Mouse (Mus musculus): ENCODE measurements around the gene Olfr618. TPM values are rescaled to one million over a fixed set of nuclear protein-coding genes. Genes with fewer than 3 reads are reported as not detected.
"Not testable (repeated sequence)": the region's sequence is repeated elsewhere in the genome, so short reads cannot be mapped to it uniquely, and the experiment has no call there.

Gene Olfr618
- not detected in 2 replicates for polyA plus RNA-seq (2015; fragmentation: Nextera tagmentation; extraction: Ambion mirVana)

DNA sequence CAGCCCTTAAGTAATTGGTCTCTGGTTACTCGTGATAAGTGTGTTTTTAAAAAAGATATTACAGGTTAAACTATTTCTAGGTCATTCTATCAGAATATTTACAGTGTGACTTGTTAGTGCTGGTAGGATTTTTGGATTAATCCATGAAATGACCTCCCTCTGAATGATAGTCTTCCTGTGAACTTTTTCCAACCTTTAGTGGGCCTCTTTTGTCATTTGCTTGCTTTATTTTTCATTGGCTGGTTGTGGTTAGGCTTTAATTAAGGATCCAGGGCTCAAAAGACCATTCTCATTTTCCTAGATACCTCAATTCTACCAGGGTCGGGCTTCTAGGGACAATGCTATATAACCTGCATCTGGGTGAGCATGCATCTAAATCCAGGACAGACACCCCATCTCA lies at the start of gene Olfr618:
Gene Olfr618, plus strand, starts transcription at position 301 of the 400 bp plus-strand sequence.
- 52% methylated on average over 2 of the region's 2 CpGs for WGBS (ENCODE audit: insufficient replicate concordance)
- ATAC-seq (no peak), DNase-seq (no peak)
- Histone ChIP-seq H3K4me3 (ENCODE audit: low read depth, low read length) (no peak within 1 kb of the TSS), H3K9me3 (ENCODE audit: low read length) (no peaks in the 10 kb centered on the region), H3K4me1 (ENCODE audit: insufficient read depth) (no peaks in the 10 kb centered on the region), H3K27me3 (ENCODE audit: insufficient read depth, low read length) (no peaks in the 10 kb centered on the region), H3K9ac (replicated peaks) (no peak within 1 kb of the TSS), H3K27ac (ENCODE audit: low read depth) (no peak within 1 kb of the TSS), H3K36me3 (replicated peaks; ENCODE audit: insufficient read depth, low read length) (no peaks in the 10 kb centered on the region), H3K4me2 (ENCODE audit: low read depth, low read length) (no peak within 1 kb of the TSS)
- no peak for TF ChIP-seq EP300 (IDR thresholded peaks at IDR 0.05; ENCODE audit: low read depth)
- TF ChIP-seq CTCF (IDR thresholded peaks at IDR 0.05; ENCODE audit: low read depth), result no peak

DNA sequence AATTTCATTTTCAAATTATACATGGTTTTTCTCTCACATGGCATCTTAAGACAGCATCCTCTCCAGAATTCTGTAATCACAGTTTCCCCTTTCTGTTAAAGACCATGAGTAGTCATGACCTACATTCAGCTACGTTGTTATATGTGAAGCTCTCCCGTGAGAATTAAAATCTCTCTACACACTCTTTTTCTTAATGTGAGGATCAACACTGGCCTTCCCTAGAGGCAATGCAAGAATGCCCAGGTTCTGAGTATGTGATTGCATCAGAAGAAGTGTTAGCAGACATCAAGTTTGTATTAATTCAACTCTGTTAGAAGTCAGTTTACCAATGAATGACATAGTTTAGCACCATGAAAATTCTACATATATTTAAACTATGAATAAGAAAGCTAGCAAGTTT lies 47.3 kb upstream of the Olfr618 start, which contains the start of gene Olfr612:
Gene Olfr612, minus strand, starts transcription at position 101 of the 400 bp plus-strand sequence.
- not testable (repeated sequence) for H3K36me3 ChIP-seq (replicated peaks; ENCODE audit: insufficient read depth, low read length); H3K4me2 ChIP-seq (ENCODE audit: low read depth, low read length); H3K4me3 ChIP-seq (ENCODE audit: low read depth, low read length); ATAC-seq; H3K9ac ChIP-seq (replicated peaks); DNase-seq; H3K9me3 ChIP-seq (ENCODE audit: low read length); H3K27me3 ChIP-seq (ENCODE audit: insufficient read depth, low read length); H3K4me1 ChIP-seq (ENCODE audit: insufficient read depth); H3K27ac ChIP-seq (ENCODE audit: low read depth)
- 76% methylated on average over 2 of the region's 2 CpGs for WGBS (ENCODE audit: insufficient replicate concordance)

DNA sequence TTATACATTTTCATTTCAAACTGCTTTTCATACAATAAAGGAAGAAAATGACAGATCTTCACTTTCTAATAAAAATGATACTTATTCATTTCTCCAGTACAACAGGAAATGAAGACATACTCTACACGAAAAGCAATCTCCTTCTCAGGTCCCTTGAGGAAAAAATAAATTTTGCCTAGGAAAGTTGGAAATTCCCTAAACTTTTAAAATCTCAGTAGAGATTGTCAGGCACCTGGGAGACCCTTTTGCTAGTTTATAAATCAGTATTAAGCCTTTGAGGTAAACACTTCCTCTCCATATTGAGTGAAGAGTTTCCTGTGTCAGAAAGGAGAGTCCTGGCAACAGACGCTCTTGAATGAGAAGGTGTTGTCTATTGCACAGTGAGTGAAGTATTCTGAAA lies 42.1 kb upstream of the Olfr618 start, which contains the start of gene Olfr613:
Gene Olfr613, plus strand, starts transcription at position 301 of the 400 bp plus-strand sequence.
- Histone ChIP-seq H3K27me3 (ENCODE audit: insufficient read depth, low read length) (no peaks in the 10 kb centered on the region), H3K4me1 (ENCODE audit: insufficient read depth) (no peaks in the 10 kb centered on the region), H3K27ac (ENCODE audit: low read depth) (no peak within 1 kb of the TSS), H3K4me3 (ENCODE audit: low read depth, low read length) (no peak within 1 kb of the TSS), H3K36me3 (replicated peaks; ENCODE audit: insufficient read depth, low read length) (no peaks in the 10 kb centered on the region), H3K4me2 (ENCODE audit: low read depth, low read length) (no peak within 1 kb of the TSS), H3K9ac (replicated peaks) (no peak within 1 kb of the TSS), H3K9me3 (ENCODE audit: low read length) (no peaks in the 10 kb centered on the region)
- 56% methylated on average over 2 of the region's 2 CpGs for WGBS (ENCODE audit: insufficient replicate concordance)
- ATAC-seq (no peak), DNase-seq (no peak)
- TF ChIP-seq CTCF (IDR thresholded peaks at IDR 0.05; ENCODE audit: low read depth), result no peak
- no peak for TF ChIP-seq EP300 (IDR thresholded peaks at IDR 0.05; ENCODE audit: low read depth)

DNA sequence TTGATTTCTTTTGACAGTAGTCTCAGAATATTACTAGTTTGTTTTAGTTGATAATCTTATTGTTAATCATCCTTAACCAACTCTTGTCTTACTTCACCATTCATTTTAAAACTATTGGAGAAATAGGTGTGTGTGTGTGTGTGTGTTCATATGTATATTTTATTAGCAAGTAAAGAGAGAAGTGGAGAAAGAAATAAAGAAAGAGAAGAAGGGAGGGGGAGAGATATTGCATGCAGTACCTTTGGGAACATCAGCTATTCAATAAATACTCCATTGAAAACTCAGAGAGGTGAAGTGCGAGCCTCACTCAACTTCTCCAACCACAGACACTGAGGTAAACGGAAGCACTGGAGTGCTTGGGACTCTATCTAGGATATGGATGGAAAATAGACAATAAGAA lies 34.1 kb upstream of the Olfr618 start, which contains the start of gene Olfr615:
Gene Olfr615, plus strand, starts transcription at position 301 of the 400 bp plus-strand sequence.
- no peaks in the 10 kb centered on the region for H3K36me3 ChIP-seq (replicated peaks; ENCODE audit: insufficient read depth, low read length)
- H3K4me2 ChIP-seq (ENCODE audit: low read depth, low read length), result no peak within 1 kb of the TSS
- H3K27ac ChIP-seq (ENCODE audit: low read depth), result no peak within 1 kb of the TSS
- TF ChIP-seq CTCF (IDR thresholded peaks at IDR 0.05; ENCODE audit: low read depth) (no peak), EP300 (IDR thresholded peaks at IDR 0.05; ENCODE audit: low read depth) (no peak)
- ATAC-seq (no peak), DNase-seq (no peak)
- WGBS (ENCODE audit: insufficient replicate concordance), result 67% methylated on average over 2 of the region's 2 CpGs
- H3K27me3 ChIP-seq (ENCODE audit: insufficient read depth, low read length), result no peaks in the 10 kb centered on the region
- H3K4me1 ChIP-seq (ENCODE audit: insufficient read depth), result no peaks in the 10 kb centered on the region
- H3K9ac ChIP-seq (replicated peaks), result no peak within 1 kb of the TSS
- H3K9me3 ChIP-seq (ENCODE audit: low read length), result no peaks in the 10 kb centered on the region
- no peak within 1 kb of the TSS for H3K4me3 ChIP-seq (ENCODE audit: low read depth, low read length)

DNA sequence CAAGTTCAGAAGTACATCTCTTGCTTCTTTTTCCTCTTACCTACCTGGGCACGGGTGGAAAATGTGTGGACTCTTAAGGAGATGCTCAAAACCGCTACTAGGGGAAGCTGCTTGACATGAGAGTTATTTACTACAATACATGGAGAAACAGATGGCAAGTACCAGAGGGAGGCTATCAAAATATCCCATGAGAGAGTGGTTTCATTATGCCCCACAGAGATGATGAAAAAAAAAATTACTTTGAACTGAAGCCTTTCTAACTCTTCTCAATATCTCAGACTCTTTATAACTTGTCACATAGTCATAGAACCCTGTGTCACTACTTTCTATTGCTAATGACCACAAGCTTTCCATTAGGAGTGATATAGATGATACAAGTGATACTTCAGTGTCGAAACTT lies 20.9 kb upstream of the Olfr618 start, which contains the start of gene Olfr616:
Gene Olfr616, minus strand, starts transcription at position 101 of the 400 bp plus-strand sequence.
- TF ChIP-seq CTCF (IDR thresholded peaks at IDR 0.05; ENCODE audit: low read depth), result no peak
- TF ChIP-seq EP300 (IDR thresholded peaks at IDR 0.05; ENCODE audit: low read depth), result no peak
- no peak for DNase-seq
- Histone ChIP-seq H3K27ac (ENCODE audit: low read depth) (no peak within 1 kb of the TSS), H3K4me2 (ENCODE audit: low read depth, low read length) (no peak within 1 kb of the TSS), H3K36me3 (replicated peaks; ENCODE audit: insufficient read depth, low read length) (no peaks in the 10 kb centered on the region), H3K9me3 (ENCODE audit: low read length) (no peaks in the 10 kb centered on the region), H3K27me3 (ENCODE audit: insufficient read depth, low read length) (no peaks in the 10 kb centered on the region), H3K4me1 (ENCODE audit: insufficient read depth) (no peaks in the 10 kb centered on the region), H3K4me3 (ENCODE audit: low read depth, low read length) (no peak within 1 kb of the TSS), H3K9ac (replicated peaks) (no peak within 1 kb of the TSS)
- 65% methylated on average over 3 of the region's 3 CpGs for WGBS (ENCODE audit: insufficient replicate concordance)
- ATAC-seq, result no peak

DNA sequence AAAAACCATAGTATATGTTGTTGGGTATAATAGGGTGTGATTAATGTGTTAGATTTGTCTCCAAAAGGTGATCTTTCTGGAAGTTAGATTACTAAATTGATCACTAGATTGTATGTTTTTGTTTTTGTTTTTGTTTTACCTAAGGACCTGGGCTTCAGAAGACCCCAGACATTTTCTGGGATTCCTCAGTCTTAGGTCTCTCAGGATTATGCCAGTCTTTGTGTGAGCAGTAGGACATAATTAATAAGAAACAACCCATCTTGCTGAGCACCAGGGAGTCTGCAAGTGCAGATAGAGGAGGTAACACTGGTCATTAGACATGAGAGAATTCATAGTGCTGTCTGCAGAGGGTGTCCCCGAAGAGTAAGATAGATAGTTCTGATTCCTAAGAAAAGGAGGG lies 17.1 kb upstream of the Olfr618 start, which contains the start of gene Olfr617:
Gene Olfr617, plus strand, starts transcription at position 301 of the 400 bp plus-strand sequence.
- no peaks in the 10 kb centered on the region for H3K27me3 ChIP-seq (ENCODE audit: insufficient read depth, low read length)
- H3K4me2 ChIP-seq (ENCODE audit: low read depth, low read length), result no peak within 1 kb of the TSS
- no peak within 1 kb of the TSS for H3K27ac ChIP-seq (ENCODE audit: low read depth)
- no peaks in the 10 kb centered on the region for H3K4me1 ChIP-seq (ENCODE audit: insufficient read depth)
- no peak for ATAC-seq
- H3K36me3 ChIP-seq (replicated peaks; ENCODE audit: insufficient read depth, low read length), result no peaks in the 10 kb centered on the region
- DNase-seq, result no peak
- no peak within 1 kb of the TSS for H3K4me3 ChIP-seq (ENCODE audit: low read depth, low read length)
- TF ChIP-seq EP300 (IDR thresholded peaks at IDR 0.05; ENCODE audit: low read depth) (no peak), CTCF (IDR thresholded peaks at IDR 0.05; ENCODE audit: low read depth) (no peak)
- no peaks in the 10 kb centered on the region for H3K9me3 ChIP-seq (ENCODE audit: low read length)
- 79% methylated on average over 1 of the region's 1 CpGs for WGBS (ENCODE audit: insufficient replicate concordance)
- H3K9ac ChIP-seq (replicated peaks), result no peak within 1 kb of the TSS

DNA sequence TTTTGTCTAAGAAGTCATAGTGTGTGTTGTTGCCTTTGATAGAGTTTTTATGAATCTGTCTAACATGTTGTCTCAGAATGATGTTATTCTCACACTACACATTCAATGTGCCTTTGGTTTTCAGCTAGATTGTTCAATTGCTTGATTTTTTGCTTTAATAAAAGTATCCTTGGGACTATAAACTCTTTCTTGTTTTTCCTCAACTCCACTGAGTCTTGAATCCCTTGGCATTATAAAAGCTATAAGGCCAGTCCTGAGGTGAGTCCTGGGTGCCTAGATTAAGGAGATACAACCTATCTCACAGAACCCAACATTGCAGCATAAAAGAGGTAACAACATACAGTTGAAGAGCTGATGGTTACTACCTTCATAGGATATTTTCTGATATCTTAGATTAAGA lies 10.4 kb downstream of the Olfr618 start, which contains the start of gene Olfr619:
Gene Olfr619, plus strand, starts transcription at position 301 of the 400 bp plus-strand sequence.
- DNase-seq (no peak), ATAC-seq (no peak)
- H3K9ac ChIP-seq (replicated peaks), result no peak within 1 kb of the TSS
- no peaks in the 10 kb centered on the region for H3K9me3 ChIP-seq (ENCODE audit: low read length)
- H3K4me3 ChIP-seq (ENCODE audit: low read depth, low read length), result no peak within 1 kb of the TSS
- no peaks in the 10 kb centered on the region for H3K4me1 ChIP-seq (ENCODE audit: insufficient read depth)
- H3K27me3 ChIP-seq (ENCODE audit: insufficient read depth, low read length), result no peaks in the 10 kb centered on the region
- no peak within 1 kb of the TSS for H3K27ac ChIP-seq (ENCODE audit: low read depth)
- H3K4me2 ChIP-seq (ENCODE audit: low read depth, low read length), result no peak within 1 kb of the TSS
- no peak for TF ChIP-seq CTCF (IDR thresholded peaks at IDR 0.05; ENCODE audit: low read depth)
- no peak for TF ChIP-seq EP300 (IDR thresholded peaks at IDR 0.05; ENCODE audit: low read depth)
- H3K36me3 ChIP-seq (replicated peaks; ENCODE audit: insufficient read depth, low read length), result no peaks in the 10 kb centered on the region

Data from liver, postnatal 0 days (tissue).